Mouse (Mus musculus) heart, adult 11 months (tissue): ENCODE measurements around the gene Fer1l4.

Source experiments
- DNase-seq: peaks from one replicate; pipeline ENCODE4 v3.0.0; 2022

The Fer1l4 gene

GRCm38 (mm10) chr2:156052816-156053215 lies at the start of gene Fer1l4:
TSS of gene Fer1l4 (minus strand) at chr2:156052947.
- DNase-seq, result no peak

GRCm38 (mm10) chr2:156091926-156092325 lies 39.2 kb upstream of the Fer1l4 start:
- DNase-seq, result peak; percentile 79

- DNase-seq, result peak; percentile 54
Observed at GRCm38 (mm10) chr2:156089799-156090198, 37.1 kb upstream of the Fer1l4 start.

- DNase-seq, result peak; percentile 79
Observed at GRCm38 (mm10) chr2:156087391-156088110, 34.8 kb upstream of the Fer1l4 start.

- peak; percentile 72 for DNase-seq
Observed at GRCm38 (mm10) chr2:156084541-156084940, 31.8 kb upstream of the Fer1l4 start.

- peak; percentile 73 for DNase-seq
Observed at GRCm38 (mm10) chr2:156080391-156080790, 27.6 kb upstream of the Fer1l4 start.

GRCm38 (mm10) chr2:156079674-156080073 lies 26.9 kb upstream of the Fer1l4 start:
- DNase-seq, result peak; percentile 90

- peak; percentile 65 for DNase-seq
Observed at GRCm38 (mm10) chr2:156079183-156079560, 26.4 kb upstream of the Fer1l4 start.

- peak; percentile 82 for DNase-seq
Observed at GRCm38 (mm10) chr2:156078421-156079182, 25.9 kb upstream of the Fer1l4 start.

GRCm38 (mm10) chr2:156077461-156077860 lies 24.7 kb upstream of the Fer1l4 start:
- peak; percentile 87 for DNase-seq

- DNase-seq, result peak; percentile 94
Observed at GRCm38 (mm10) chr2:156073725-156074124, 21.0 kb upstream of the Fer1l4 start.

GRCm38 (mm10) chr2:156071236-156071635 lies 18.5 kb upstream of the Fer1l4 start:
- DNase-seq, result peak; percentile 69

- DNase-seq, result peak; percentile 70
Observed at GRCm38 (mm10) chr2:156067916-156068315, 15.2 kb upstream of the Fer1l4 start.

- DNase-seq, result no peak
Observed at GRCm38 (mm10) chr2:156066126-156066525, 13.4 kb upstream of the Fer1l4 start.

- peak; percentile 96 for DNase-seq
Observed at GRCm38 (mm10) chr2:156065099-156066041, 12.6 kb upstream of the Fer1l4 start, which contains the start of gene Spag4. TSS of gene Spag4 (plus strand) at chr2:156065175.

GRCm38 (mm10) chr2:156047929-156048328 lies 4.8 kb downstream of the Fer1l4 start:
- no peak for DNase-seq

- peak; percentile 60 for DNase-seq
Observed at GRCm38 (mm10) chr2:156042903-156043302, 9.8 kb downstream of the Fer1l4 start.

- DNase-seq, result peak; percentile 37
Observed at GRCm38 (mm10) chr2:156039390-156039789, 13.4 kb downstream of the Fer1l4 start.

- no peak for DNase-seq
Observed at GRCm38 (mm10) chr2:156025482-156025881, 27.3 kb downstream of the Fer1l4 start.

- DNase-seq, result no peak
Observed at GRCm38 (mm10) chr2:156021765-156022164, 31.0 kb downstream of the Fer1l4 start.

- no peak for DNase-seq
Observed at GRCm38 (mm10) chr2:156021219-156021618, 31.5 kb downstream of the Fer1l4 start.

GRCm38 (mm10) chr2:156018106-156018505 lies 34.6 kb downstream of the Fer1l4 start:
- no peak for DNase-seq
